Mouse (Mus musculus) cerebellum, postnatal 25 days (tissue): ENCODE measurements around the gene Lfng.

ENCODE experiments used
- DNase-seq, 2 experiments: peaks; one replicate each; pipeline ENCODE4 v3.0.0; 2021; ENCODE audit warnings: mixed read lengths in 2 of 2

Lfng gene

GRCm38 (mm10) chr5:140641254-140641928, 34.3 kb downstream of the Lfng start:
- no peak for DNase-seq

- DNase-seq, result no peak
These were observed 35.0 kb downstream of the Lfng start for GRCm38 (mm10) chr5:140642076-140642475.

- DNase-seq, result no peak
These were observed 37.1 kb downstream of the Lfng start for GRCm38 (mm10) chr5:140644263-140644662.

GRCm38 (mm10) chr5:140644702-140645201, 37.6 kb downstream of the Lfng start:
- DNase-seq, result no peak

GRCm38 (mm10) chr5:140645454-140645853, 38.3 kb downstream of the Lfng start:
- no peak for DNase-seq

GRCm38 (mm10) chr5:140646171-140646570, 39.1 kb downstream of the Lfng start:
- no peak for DNase-seq

GRCm38 (mm10) chr5:140647031-140647760, 40.1 kb downstream of the Lfng start:
- peak; percentile 67 to 73 for DNase-seq

- peak; percentile 64 to 73 for DNase-seq
These were observed 40.9 kb downstream of the Lfng start for GRCm38 (mm10) chr5:140647821-140648518.

- DNase-seq, result no peak
These were observed 41.5 kb downstream of the Lfng start, which contains the start of gene Ttyh3 for GRCm38 (mm10) chr5:140648519-140649100. Gene Ttyh3 (minus strand): TSS chr5:140649031.

GRCm38 (mm10) chr5:140649101-140649667, 42.1 kb downstream of the Lfng start:
- DNase-seq, result peak; percentile 96 to 100

GRCm38 (mm10) chr5:140649881-140650414, 42.8 kb downstream of the Lfng start:
- no peak for DNase-seq

- DNase-seq, result no peak
These were observed 44.1 kb downstream of the Lfng start for GRCm38 (mm10) chr5:140651231-140651630.

GRCm38 (mm10) chr5:140652587-140652986, 45.5 kb downstream of the Lfng start:
- DNase-seq, result no peak

- no peak for DNase-seq
These were observed 47.2 kb downstream of the Lfng start for GRCm38 (mm10) chr5:140654096-140654845.

GRCm38 (mm10) chr5:140659607-140660272, 52.6 kb downstream of the Lfng start:
- peak; percentile 56 to 69 for DNase-seq

GRCm38 (mm10) chr5:140660398-140660797, 53.3 kb downstream of the Lfng start:
- no peak for DNase-seq

GRCm38 (mm10) chr5:140661427-140661826, 54.3 kb downstream of the Lfng start:
- DNase-seq, result no peak

- DNase-seq, result no peak
These were observed 54.9 kb downstream of the Lfng start for GRCm38 (mm10) chr5:140661875-140662643.

GRCm38 (mm10) chr5:140662741-140663592, 55.8 kb downstream of the Lfng start:
- DNase-seq, result peak; percentile 33 to 43
